In the genomic region with DNA sequence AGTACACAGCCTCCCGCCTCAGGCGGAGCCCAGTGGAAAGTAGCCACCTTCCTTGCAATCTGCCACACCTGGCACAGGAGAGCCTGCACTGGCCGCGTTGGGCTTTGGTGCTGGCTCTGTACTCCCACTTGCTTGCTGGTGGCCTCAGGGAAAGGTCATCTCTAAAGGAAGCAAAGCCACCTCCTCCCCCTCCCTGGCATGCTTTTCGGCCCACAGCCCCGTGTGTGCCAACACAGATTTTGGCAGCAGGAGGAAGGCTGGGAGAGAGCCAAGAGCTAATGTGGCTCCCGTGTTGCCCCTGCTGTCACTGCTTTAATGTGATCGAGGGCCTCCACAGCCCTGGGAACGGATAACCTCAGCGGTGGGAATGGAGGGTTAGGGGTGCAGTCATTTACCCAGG, we compare ENCODE assay signal across 8 mouse cellular contexts.
A peak's percentile ranks its signal among the peaks of the same experiment; 100 is the strongest.
DNase-seq lines count a peak whose midpoint lies in the region; ATAC-seq and TF ChIP-seq lines count a peak whose summit lies in the region.

No protein-coding gene starts in this region.

- DNase-seq in adipocyte (ENCODE audit: low spot score), result peak; percentile 72
- peak; percentile 91 for DNase-seq in adrenal gland, postnatal 14 days
- DNase-seq in hindbrain, embryonic 10.5 days (ENCODE audit: low spot score), result no peak
- DNase-seq in lung, adult 2 months, result peak; percentile 14
- DNase-seq in testis, postnatal 10 days (ENCODE audit: low spot score), result peak; percentile 72
- no peak for DNase-seq in frontal cortex, postnatal 14 days (ENCODE audit: low spot score in 2 of 2)
- DNase-seq in T-cell, adult 2 months (ENCODE audit: low spot score), result no peak

- H3K4me1 ChIP-seq in forebrain, embryonic 12.5 days, result peaks cover 43% of the 10 kb centered on the region
- H3K4me1 ChIP-seq in hindbrain, embryonic 10.5 days (replicated peaks), result peaks cover 46% of the 10 kb centered on the region
- no peaks in the 10 kb centered on the region; the same call in 1 of the 2 replicates for H3K4me1 ChIP-seq in lung, adult 2 months (ENCODE audit: control insufficient read depth, insufficient read depth, low read length)

- TF ChIP-seq POLR2A in lung, adult 2 months (IDR thresholded peaks at IDR 0.05; ENCODE audit: borderline replicate concordance, extremely low read depth, low read depth, low read length), result no peak

- peaks cover 34% of the 10 kb centered on the region for H3K27me3 ChIP-seq in forebrain, embryonic 12.5 days
- peaks cover 20% of the 10 kb centered on the region for H3K27me3 ChIP-seq in hindbrain, embryonic 10.5 days (ENCODE audit: insufficient read depth, poor library complexity, severe bottlenecking)

- H3K9ac ChIP-seq in forebrain, embryonic 12.5 days, result no peak overlapping the region

- TF ChIP-seq CTCF in lung, adult 2 months (IDR thresholded peaks at IDR 0.05; ENCODE audit: insufficient read depth, low read length), result no peak

- peak overlapping the region; percentile 46 for H3K4me2 ChIP-seq in forebrain, embryonic 12.5 days

- no peak overlapping the region for H3K4me3 ChIP-seq in forebrain, embryonic 12.5 days (replicated peaks)
- no peak overlapping the region for H3K4me3 ChIP-seq in hindbrain, embryonic 10.5 days
- H3K4me3 ChIP-seq in lung, adult 2 months (replicated peaks; ENCODE audit: extremely low read depth, low read depth, low read length), result no peak overlapping the region

- no peaks in the 10 kb centered on the region for H3K9me3 ChIP-seq in forebrain, embryonic 12.5 days
- H3K9me3 ChIP-seq in hindbrain, embryonic 10.5 days, result no peaks in the 10 kb centered on the region

- 31% methylated on average over 10 of the region's 10 CpGs for WGBS in forebrain, embryonic 12.5 days
- WGBS in hindbrain, embryonic 10.5 days, result 51% methylated on average over 10 of the region's 10 CpGs
- 30% methylated on average over 10 of the region's 10 CpGs for WGBS in lung, adult 2 months

- peak; percentile 28; the same call in 1 of the 2 replicates for ATAC-seq in forebrain, embryonic 12.5 days (ENCODE audit: low FRiP score)

- H3K27ac ChIP-seq in forebrain, embryonic 12.5 days, result peak overlapping the region; percentile 86
- H3K27ac ChIP-seq in hindbrain, embryonic 10.5 days, result peak overlapping the region; percentile 83

- H3K36me3 ChIP-seq in forebrain, embryonic 12.5 days (replicated peaks), result no peaks in the 10 kb centered on the region
- H3K36me3 ChIP-seq in hindbrain, embryonic 10.5 days, result no peaks in the 10 kb centered on the region

Comparison
In these comparisons a context has a peak if more than half of its experiments do, and no peak if none do; other contexts are left out.
1. DNase-seq: peak in adipocyte (single experiment), adrenal gland, postnatal 14 days (single experiment), lung, adult 2 months (single experiment) and testis, postnatal 10 days (single experiment); none in hindbrain, embryonic 10.5 days (single experiment), frontal cortex, postnatal 14 days (0 of 2) and T-cell, adult 2 months (single experiment).